Mouse (Mus musculus) CH12.LX (cell line): ENCODE measurements at regions not wholly inside any gene's neighbourhood (a gene's known extent, or its start where the extent isn't known, plus 50 kb on each side); places are given as distances from the start of the nearest gene placed in this dataset.

Source experiments
- DNase-seq: peaks from one replicate; pipeline ENCODE4 v3.0.0-alpha.2; 2013; ENCODE audit errors: extremely low read depth
- H3K27ac ChIP-seq: 2 replicates; pipeline ENCODE4 v1.5.1; 2012; ENCODE audit warnings: low read depth, mild to moderate bottlenecking, control low read depth, moderate library complexity; ENCODE audit not compliant: insufficient read depth
- H3K27me3 ChIP-seq: replicated peaks from 2 replicates; pipeline ENCODE3; 2012; ENCODE audit warnings: inconsistent platforms
- H3K36me3 ChIP-seq, 2 experiments: replicated peaks in 1 of 2; 2 replicates each; pipeline versions ENCODE3 to v1.6.1; 2012; ENCODE audit warnings: inconsistent platforms in 1 of 2, low read length in 1 of 2, mild to moderate bottlenecking in 1 of 2, mixed read lengths in 1 of 2, moderate library complexity in 1 of 2; ENCODE audit not compliant: control insufficient read depth in 1 of 2, insufficient read depth in 1 of 2
- H3K4me1 ChIP-seq, 2 experiments: 2 replicates each; pipeline ENCODE4 v1.6.1; 2012; ENCODE audit warnings: inconsistent platforms in 1 of 2, moderate library complexity in 1 of 2; ENCODE audit not compliant: insufficient read depth in 2 of 2, control insufficient read depth in 1 of 2
- H3K4me2 ChIP-seq: 2 replicates; pipeline ENCODE4 v1.6.1; 2012; ENCODE audit warnings: low read depth, mild to moderate bottlenecking, control low read depth; ENCODE audit not compliant: poor library complexity, insufficient read depth, severe bottlenecking
- H3K4me3 ChIP-seq, 3 experiments: fragments of 150-350 bp in 1 of 3; sonication (generic) in 1 of 3; replicated peaks in 1 of 3; 2 replicates each; pipeline versions ENCODE3 to v1.5.1; 2011 to 2012; ENCODE audit warnings: low read depth in 2 of 3, low read length in 2 of 3, mild to moderate bottlenecking in 2 of 3, moderate library complexity in 2 of 3, control low read depth in 1 of 3, improper control_type of control experiment in 1 of 3, inconsistent platforms in 1 of 3, mixed read lengths in 1 of 3; ENCODE audit not compliant: poor library complexity in 1 of 3
- H3K79me2 ChIP-seq: replicated peaks from 2 replicates; pipeline ENCODE4 v1.6.1; 2012; ENCODE audit warnings: mild to moderate bottlenecking, moderate library complexity; ENCODE audit not compliant: control insufficient read depth, poor library complexity, insufficient read depth, severe bottlenecking; ENCODE audit errors: extremely low read depth
- H3K9ac ChIP-seq: 2 replicates; pipeline ENCODE4 v1.6.1; 2012; ENCODE audit warnings: low read depth, mild to moderate bottlenecking, control low read depth, moderate library complexity; ENCODE audit not compliant: insufficient read depth
- H3K9me3 ChIP-seq: replicated peaks from 2 replicates; pipeline ENCODE3; 2012; ENCODE audit warnings: low read length, inconsistent platforms, mixed read lengths
- EP300 ChIP-seq: IDR thresholded peaks from 2 replicates; pipeline ENCODE4 v1.6.1; 2011; ENCODE audit warnings: low read length, improper control_type of control experiment
- HCFC1 ChIP-seq: IDR thresholded peaks from 2 replicates; pipeline ENCODE4 v1.6.1; 2012; ENCODE audit warnings: low read depth, mild to moderate bottlenecking, inconsistent platforms, low read length, improper control_type of control experiment
- KAT2A ChIP-seq: IDR thresholded peaks from 2 replicates; pipeline ENCODE4 v1.6.1; 2012; ENCODE audit warnings: low read length, improper control_type of control experiment, inconsistent platforms; ENCODE audit not compliant: insufficient replicate concordance
- MAFK ChIP-seq: IDR thresholded peaks from 2 replicates; pipeline ENCODE4 v1.6.1; 2011; ENCODE audit warnings: low read length, improper control_type of control experiment; ENCODE audit not compliant: insufficient replicate concordance
- MEF2A ChIP-seq: IDR thresholded peaks from 2 replicates; pipeline ENCODE4 v1.6.1; 2014; ENCODE audit warnings: low read depth, mild to moderate bottlenecking, inconsistent platforms, low read length, improper control_type of control experiment, borderline replicate concordance
- MYC ChIP-seq: IDR thresholded peaks from 2 replicates; pipeline ENCODE4 v1.6.1; 2011; ENCODE audit warnings: low read depth, mild to moderate bottlenecking, improper control_type of control experiment, low read length
- NELFE ChIP-seq: IDR thresholded peaks from 2 replicates; pipeline ENCODE4 v1.6.1; 2011; ENCODE audit warnings: low read depth, low read length, improper control_type of control experiment
- NRF1 ChIP-seq: IDR thresholded peaks from 2 replicates; pipeline ENCODE4 v1.6.1; 2014; ENCODE audit warnings: low read depth, mild to moderate bottlenecking, inconsistent platforms, low read length, improper control_type of control experiment, moderate library complexity
- POLR2A ChIP-seq: IDR thresholded peaks from 2 replicates; pipeline ENCODE4 v1.6.1; 2011; ENCODE audit warnings: low read depth, mild to moderate bottlenecking, improper control_type of control experiment, low read length
- TCF12 ChIP-seq: IDR thresholded peaks from 2 replicates; pipeline ENCODE4 v1.6.1; 2014; ENCODE audit warnings: low read depth, mild to moderate bottlenecking, inconsistent platforms, low read length, improper control_type of control experiment
- ZC3H11A ChIP-seq: IDR thresholded peaks from 2 replicates; pipeline ENCODE4 v1.6.1; 2012; ENCODE audit warnings: low read depth, mild to moderate bottlenecking, inconsistent platforms, low read length, improper control_type of control experiment
- dilution Hi-C: fragments of 300-500 bp; cut with MboI; formaldehyde crosslinking; loops from 2 replicates; pipeline ENCODE4 v1.14.3; 2020; ENCODE audit warnings: low sequenced_read_pairs; ENCODE audit not compliant: extremely low pct_unique_long_range_greater_than_20kb, extremely low pct_ligation_motif_present
- in situ Hi-C: fragments of 300-500 bp; cut with MboI; formaldehyde crosslinking; loops from 3 replicates; pipeline ENCODE4 v1.14.3; 2019; ENCODE audit warnings: low sequenced_read_pairs, low pct_ligation_motif_present, low pct_unique_long_range_greater_than_20kb, mixed read lengths

GRCm38 (mm10) chr16:95835941-95836340, 134.1 kb downstream of the Ets2 start:
- Histone ChIP-seq H3K9ac (no peak overlapping the region), H3K9me3 (no peaks in the 10 kb centered on the region), H3K27me3 (no peaks in the 10 kb centered on the region), H3K4me1 (peaks cover 23 to 56% of the 10 kb centered on the region in 2 experiments), H3K4me2 (no peak overlapping the region), H3K4me3 (no peak overlapping the region), H3K36me3 (no peaks in the 10 kb centered on the region)
- no peak for DNase-seq
- no peak for TF ChIP-seq HCFC1
- peak; percentile 30; the same call in 1 of the 2 replicates for TF ChIP-seq EP300
- TF ChIP-seq ZC3H11A, result no peak
- TF ChIP-seq POLR2A, result no peak
- TF ChIP-seq, all 38 proteins: peak for 1
- dilution Hi-C loops, result no loop called here
- in situ Hi-C loops, result no loop called here
- Histone ChIP-seq H3K79me2 (no peaks in the 10 kb centered on the region), H3K27ac (no peak overlapping the region)

- Histone ChIP-seq H3K27me3 (no peaks in the 10 kb centered on the region), H3K9me3 (no peaks in the 10 kb centered on the region), H3K4me3 (no peak overlapping the region), H3K4me2 (no peak overlapping the region), H3K79me2 (no peaks in the 10 kb centered on the region), H3K9ac (no peak overlapping the region), H3K4me1 (peaks cover 21 to 51% of the 10 kb centered on the region in 2 experiments), H3K27ac (no peak overlapping the region), H3K36me3 (no peaks in the 10 kb centered on the region)
- no peak for DNase-seq
- dilution Hi-C loops, result no loop called here
- in situ Hi-C loops, result no loop called here
- no peak for TF ChIP-seq ZC3H11A
- no peak for TF ChIP-seq MEF2A
- no peak for TF ChIP-seq MAFK
- no peak for TF ChIP-seq MYC
- TF ChIP-seq TCF12, result no peak
These were observed 132.8 kb downstream of the Ets2 start for GRCm38 (mm10) chr16:95834556-95835288.

GRCm38 (mm10) chr16:95833455-95833854, 131.6 kb downstream of the Ets2 start:
- Histone ChIP-seq H3K27ac (no peak overlapping the region), H3K36me3 (no peaks in the 10 kb centered on the region), H3K79me2 (no peaks in the 10 kb centered on the region), H3K9me3 (peaks cover 2% of the 10 kb centered on the region), H3K4me2 (no peak overlapping the region), H3K4me3 (no peak overlapping the region), H3K4me1 (peaks cover 16 to 48% of the 10 kb centered on the region in 2 experiments), H3K27me3 (no peaks in the 10 kb centered on the region), H3K9ac (no peak overlapping the region)
- no peak for DNase-seq
- in situ Hi-C loops (no loop called here), dilution Hi-C loops (no loop called here)
- TF ChIP-seq KAT2A (no peak), NRF1 (no peak), NELFE (no peak)
